Mouse (Mus musculus): ENCODE measurements around the gene Lsm6. TPM values are rescaled to one million over a fixed set of nuclear protein-coding genes. Genes with fewer than 3 reads are reported as not detected.

Gene Lsm6
- polyA plus RNA-seq, 1 experiment: 57.6 TPM

GRCm38 (mm10) chr8:78812446-78812845 is 8.5 kb downstream of the Lsm6 start:
- Histone ChIP-seq H3K4me3 (ENCODE audit: insufficient read depth, low read depth, low read length) (no peak overlapping the region), H3K4me1 (ENCODE audit: control insufficient read depth, insufficient read depth, insufficient read length, low read length) (peaks cover 5% of the 10 kb centered on the region; the same call in 1 of the 2 replicates), H3K27ac (replicated peaks; ENCODE audit: low read depth, low read length) (no peak overlapping the region)

- Histone ChIP-seq H3K27ac (replicated peaks; ENCODE audit: low read depth, low read length) (no peak overlapping the region), H3K4me3 (ENCODE audit: insufficient read depth, low read depth, low read length) (no peak overlapping the region), H3K4me1 (ENCODE audit: control insufficient read depth, insufficient read depth, insufficient read length, low read length) (no peaks in the 10 kb centered on the region)
These were observed 9.2 kb downstream of the Lsm6 start for GRCm38 (mm10) chr8:78811748-78812147.

GRCm38 (mm10) chr8:78810207-78810675 is 10.7 kb downstream of the Lsm6 start:
- Histone ChIP-seq H3K4me1 (ENCODE audit: control insufficient read depth, insufficient read depth, insufficient read length, low read length) (no peaks in the 10 kb centered on the region), H3K4me3 (ENCODE audit: insufficient read depth, low read depth, low read length) (no peak overlapping the region), H3K27ac (replicated peaks; ENCODE audit: low read depth, low read length) (no peak overlapping the region)

- Histone ChIP-seq H3K4me1 (ENCODE audit: control insufficient read depth, insufficient read depth, insufficient read length, low read length) (no peaks in the 10 kb centered on the region), H3K4me3 (ENCODE audit: insufficient read depth, low read depth, low read length) (no peak overlapping the region), H3K27ac (replicated peaks; ENCODE audit: low read depth, low read length) (no peak overlapping the region)
These were observed 11.3 kb downstream of the Lsm6 start for GRCm38 (mm10) chr8:78809454-78810206.

GRCm38 (mm10) chr8:78808888-78809287 is 12.1 kb downstream of the Lsm6 start:
- Histone ChIP-seq H3K27ac (replicated peaks; ENCODE audit: low read depth, low read length) (no peak overlapping the region), H3K4me3 (ENCODE audit: insufficient read depth, low read depth, low read length) (no peak overlapping the region), H3K4me1 (ENCODE audit: control insufficient read depth, insufficient read depth, insufficient read length, low read length) (no peaks in the 10 kb centered on the region)

GRCm38 (mm10) chr8:78808439-78808838 is 12.5 kb downstream of the Lsm6 start:
- Histone ChIP-seq H3K27ac (replicated peaks; ENCODE audit: low read depth, low read length) (no peak overlapping the region), H3K4me3 (ENCODE audit: insufficient read depth, low read depth, low read length) (no peak overlapping the region), H3K4me1 (ENCODE audit: control insufficient read depth, insufficient read depth, insufficient read length, low read length) (no peaks in the 10 kb centered on the region)

- H3K4me1 ChIP-seq (ENCODE audit: control insufficient read depth, insufficient read depth, insufficient read length, low read length): no peaks in the 10 kb centered on the region
These were observed 13.7 kb downstream of the Lsm6 start for GRCm38 (mm10) chr8:78807283-78807682.

GRCm38 (mm10) chr8:78806006-78806405 is 14.9 kb downstream of the Lsm6 start:
- Histone ChIP-seq H3K4me3 (ENCODE audit: insufficient read depth, low read depth, low read length) (no peak overlapping the region), H3K4me1 (ENCODE audit: control insufficient read depth, insufficient read depth, insufficient read length, low read length) (no peaks in the 10 kb centered on the region), H3K27ac (replicated peaks; ENCODE audit: low read depth, low read length) (no peak overlapping the region)

More at GRCm38 (mm10) chr8:78807283-78807682, 13.7 kb downstream of the Lsm6 start:
- Histone ChIP-seq H3K27ac (replicated peaks; ENCODE audit: low read depth, low read length) (no peak overlapping the region), H3K4me3 (ENCODE audit: insufficient read depth, low read depth, low read length) (no peak overlapping the region)

- H3K4me1 ChIP-seq (ENCODE audit: control insufficient read depth, insufficient read depth, insufficient read length, low read length): no peaks in the 10 kb centered on the region
- H3K4me3 ChIP-seq (ENCODE audit: insufficient read depth, low read depth, low read length): no peak overlapping the region
- no peak overlapping the region for H3K27ac ChIP-seq (replicated peaks; ENCODE audit: low read depth, low read length)
These were observed 19.7 kb downstream of the Lsm6 start for GRCm38 (mm10) chr8:78801201-78801600.

- no peaks in the 10 kb centered on the region for H3K4me1 ChIP-seq (ENCODE audit: control insufficient read depth, insufficient read depth, insufficient read length, low read length)
- H3K27ac ChIP-seq (replicated peaks; ENCODE audit: low read depth, low read length): no peak overlapping the region
- no peak overlapping the region for H3K4me3 ChIP-seq (ENCODE audit: insufficient read depth, low read depth, low read length)
These were observed 22.3 kb downstream of the Lsm6 start for GRCm38 (mm10) chr8:78798671-78799070.

- no peaks in the 10 kb centered on the region for H3K4me1 ChIP-seq (ENCODE audit: control insufficient read depth, insufficient read depth, insufficient read length, low read length)
- no peak overlapping the region for H3K4me3 ChIP-seq (ENCODE audit: insufficient read depth, low read depth, low read length)
- H3K27ac ChIP-seq (replicated peaks; ENCODE audit: low read depth, low read length): no peak overlapping the region
These were observed 23.0 kb downstream of the Lsm6 start for GRCm38 (mm10) chr8:78797985-78798384.

- H3K27ac ChIP-seq (replicated peaks; ENCODE audit: low read depth, low read length): no peak overlapping the region
- H3K4me1 ChIP-seq (ENCODE audit: control insufficient read depth, insufficient read depth, insufficient read length, low read length): no peaks in the 10 kb centered on the region
- no peak overlapping the region for H3K4me3 ChIP-seq (ENCODE audit: insufficient read depth, low read depth, low read length)
These were observed 27.7 kb downstream of the Lsm6 start for GRCm38 (mm10) chr8:78793231-78793630.

- Histone ChIP-seq H3K4me3 (ENCODE audit: insufficient read depth, low read depth, low read length) (no peak overlapping the region), H3K27ac (replicated peaks; ENCODE audit: low read depth, low read length) (no peak overlapping the region), H3K4me1 (ENCODE audit: control insufficient read depth, insufficient read depth, insufficient read length, low read length) (no peaks in the 10 kb centered on the region)
These were observed 44.1 kb downstream of the Lsm6 start for GRCm38 (mm10) chr8:78776816-78777215.

GRCm38 (mm10) chr8:78771256-78771655 is 49.7 kb downstream of the Lsm6 start:
- Histone ChIP-seq H3K4me3 (ENCODE audit: insufficient read depth, low read depth, low read length) (no peak overlapping the region), H3K4me1 (ENCODE audit: control insufficient read depth, insufficient read depth, insufficient read length, low read length) (no peaks in the 10 kb centered on the region), H3K27ac (replicated peaks; ENCODE audit: low read depth, low read length) (no peak overlapping the region)

GRCm38 (mm10) chr8:78770584-78770983 is 50.4 kb downstream of the Lsm6 start:
- Histone ChIP-seq H3K4me3 (ENCODE audit: insufficient read depth, low read depth, low read length) (no peak overlapping the region), H3K27ac (replicated peaks; ENCODE audit: low read depth, low read length) (no peak overlapping the region), H3K4me1 (ENCODE audit: control insufficient read depth, insufficient read depth, insufficient read length, low read length) (no peaks in the 10 kb centered on the region)

GRCm38 (mm10) chr8:78765556-78765955 is 55.4 kb downstream of the Lsm6 start:
- H3K4me3 ChIP-seq (ENCODE audit: insufficient read depth, low read depth, low read length): no peak overlapping the region
- no peak overlapping the region for H3K27ac ChIP-seq (replicated peaks; ENCODE audit: low read depth, low read length)
- H3K4me1 ChIP-seq (ENCODE audit: control insufficient read depth, insufficient read depth, insufficient read length, low read length): no peaks in the 10 kb centered on the region

All from brown adipose tissue, adult 24 weeks (tissue).